9 mouse cellular contexts compared by ENCODE assay signal in genomic region chr10:80935241-80935640, GRCm38 (mm10). TPM values are rescaled to one million over a fixed set of nuclear protein-coding genes. Genes with fewer than 3 reads are reported as not detected.
DNase-seq lines count a peak whose midpoint lies in the region; ATAC-seq and TF ChIP-seq lines count a peak whose summit lies in the region.
"Had no signal": no experiment of that assay in that cellular context is flagged by ENCODE, and none has a peak within 500 bp of the region (broad histone marks: within the 10 kb centered on the region; RNA-seq: fewer than 3 reads in every experiment).

No protein-coding gene starts in this region.

- peaks cover 27% of the 10 kb centered on the region for H3K4me1 ChIP-seq in heart, adult 2 months (ENCODE audit: control insufficient read depth, insufficient read depth, low read length)
- H3K4me1 ChIP-seq in embryonic facial prominence, embryonic 13.5 days, result peaks cover 98% of the 10 kb centered on the region
- peaks cover 84% of the 10 kb centered on the region for H3K4me1 ChIP-seq in limb, embryonic 11.5 days (ENCODE audit: control insufficient read depth, insufficient read depth, low read length)

- H3K9ac ChIP-seq in heart, adult 2 months (ENCODE audit: low read depth, low read length), result no peak overlapping the region
- peak overlapping the region; percentile 68 for H3K9ac ChIP-seq in embryonic facial prominence, embryonic 13.5 days
- no peak overlapping the region for H3K9ac ChIP-seq in limb, embryonic 11.5 days (ENCODE audit: low read length)

- H3K27ac ChIP-seq in heart, adult 2 months, result no peak overlapping the region
- H3K27ac ChIP-seq in embryonic facial prominence, embryonic 13.5 days, result peak overlapping the region; percentile 91
- H3K27ac ChIP-seq in limb, embryonic 11.5 days (replicated peaks; ENCODE audit: low read depth, low read length), result no peak overlapping the region

- H3K27me3 ChIP-seq in heart, adult 2 months (ENCODE audit: control insufficient read depth, insufficient read depth, low read length), result no peaks in the 10 kb centered on the region; the same call in 1 of the 2 replicates
- H3K27me3 ChIP-seq in embryonic facial prominence, embryonic 13.5 days, result peaks cover 46% of the 10 kb centered on the region
- peaks cover 40% of the 10 kb centered on the region for H3K27me3 ChIP-seq in limb, embryonic 11.5 days (ENCODE audit: control insufficient read depth, insufficient read depth, low read length)

- TF ChIP-seq POLR2A in heart, adult 2 months (IDR thresholded peaks at IDR 0.05; ENCODE audit: insufficient read depth, low read depth, low read length), result no peak

- H3K4me3 ChIP-seq in heart, adult 2 months, result no peak overlapping the region
- no peak overlapping the region for H3K4me3 ChIP-seq in embryonic facial prominence, embryonic 13.5 days
- H3K4me3 ChIP-seq in limb, embryonic 11.5 days (ENCODE audit: low read depth, low read length), result 0 out of 2 replicates have a peak overlapping the region, but pooled peaks have one; percentile 0

- no peak for ATAC-seq in embryonic facial prominence, embryonic 13.5 days (ENCODE audit: insufficient number of reproducible peaks, insufficient read depth, low FRiP score, low TSS enrichment, low read depth)
- no peak for ATAC-seq in limb, embryonic 11.5 days (ENCODE audit: insufficient number of reproducible peaks, low FRiP score, low TSS enrichment, low read depth)

- H3K36me3 ChIP-seq in heart, adult 2 months (ENCODE audit: control insufficient read depth, insufficient read depth, low read length), result no peaks in the 10 kb centered on the region
- H3K36me3 ChIP-seq in embryonic facial prominence, embryonic 13.5 days, result no peaks in the 10 kb centered on the region
- no peaks in the 10 kb centered on the region for H3K36me3 ChIP-seq in limb, embryonic 11.5 days (ENCODE audit: control insufficient read depth, insufficient read depth, low read length)

- peak overlapping the region; percentile 66 for H3K4me2 ChIP-seq in embryonic facial prominence, embryonic 13.5 days
- no peak overlapping the region for H3K4me2 ChIP-seq in limb, embryonic 11.5 days (ENCODE audit: low read depth, severe bottlenecking)

- intact Hi-C loops in heart, adult 2 months (cut with DNase I), result no loop called here

- no peaks in the 10 kb centered on the region for H3K9me3 ChIP-seq in embryonic facial prominence, embryonic 13.5 days
- H3K9me3 ChIP-seq in limb, embryonic 11.5 days (ENCODE audit: control insufficient read depth, low read length), result no peaks in the 10 kb centered on the region

- TF ChIP-seq EP300 in heart, adult 2 months (IDR thresholded peaks at IDR 0.05; ENCODE audit: insufficient read depth, low read depth, low read length), result no peak

- WGBS in heart, adult 2 months, result 28% methylated on average over 3 of the region's 3 CpGs
- 13% methylated on average over 3 of the region's 3 CpGs for WGBS in embryonic facial prominence, embryonic 13.5 days
- 9% methylated on average over 3 of the region's 3 CpGs for WGBS in limb, embryonic 11.5 days

- TF ChIP-seq CTCF in heart, adult 2 months (IDR thresholded peaks at IDR 0.05), result peak; percentile 23

- no peaks in the 10 kb centered on the region for H3K79me2 ChIP-seq in heart, adult 2 months (replicated peaks; ENCODE audit: control insufficient read depth, insufficient read depth, low read length)

- DNase-seq in heart, adult 2 months, result peak in 1 of 2 experiments; percentile 42
- DNase-seq in heart, adult 8-10 months (ENCODE audit: low spot score), result no peak
- DNase-seq in 416B (ENCODE audit: low read depth), result peak; percentile 63
- no peak for DNase-seq in limb, embryonic 11.5 days (ENCODE audit: low spot score)
- no peak for DNase-seq in thymus, postnatal 14 days
- DNase-seq in urinary bladder, adult 2 months (ENCODE audit: low spot score), result no peak
- no peak for DNase-seq in cerebellum, postnatal 4 days (ENCODE audit: low spot score in 2 of 2)
- DNase-seq: cerebellum, adult 9-11 months had no signal

RNA-seq across cellular contexts. Expression of gene Gadd45b, which starts 5.4 kb away (rescaled TPM):
- total RNA-seq in heart, adult 2 months (2021), result 10 to 100 TPM; 10.9 to 13.9 TPM
- 10.0 and 10.1 TPM in 2 replicates for polyA plus RNA-seq in heart, adult 2 months (2012; rRNA removed)
- 10 to 100 TPM in 2 of 4 experiments, 1 to 10 TPM in 2; 5.0 to 18.1 (median 12.0) TPM for total RNA-seq in heart, adult 8-10 months (2022)
- polyA plus RNA-seq in embryonic facial prominence, embryonic 13.5 days (2015; fragmentation: Nextera tagmentation; extraction: Ambion mirVana), result 29.0 and 29.9 TPM in 2 replicates
- 10.9 and 12.3 TPM in 2 replicates for polyA plus RNA-seq in limb, embryonic 11.5 days (2014; fragmentation: Nextera tagmentation; extraction: Ambion mirVana)
- 17.9 and 29.9 TPM in 2 replicates for polyA plus RNA-seq in urinary bladder, adult 2 months (2012; rRNA removed)

RNA-seq across cellular contexts. Expression of gene Lmnb2, which starts 17.2 kb away (rescaled TPM):
- 1 to 10 TPM; 3.6 to 5.4 TPM for total RNA-seq in heart, adult 2 months (2021)
- 5.4 and 7.4 TPM in 2 replicates for polyA plus RNA-seq in heart, adult 2 months (2012; rRNA removed)
- total RNA-seq in heart, adult 8-10 months (2022), result 1 to 10 TPM; 3.5 to 6.3 (median 4.8) TPM
- 51.5 and 63.4 TPM in 2 replicates for polyA plus RNA-seq in embryonic facial prominence, embryonic 13.5 days (2015; fragmentation: Nextera tagmentation; extraction: Ambion mirVana)
- polyA plus RNA-seq in limb, embryonic 11.5 days (2014; fragmentation: Nextera tagmentation; extraction: Ambion mirVana), result 23.3 and 26.7 TPM in 2 replicates
- 10.5 and 14.1 TPM in 2 replicates for polyA plus RNA-seq in urinary bladder, adult 2 months (2012; rRNA removed)

RNA-seq across cellular contexts. Expression of gene Timm13, which starts 34.5 kb away (rescaled TPM):
- total RNA-seq in heart, adult 2 months (2021), result 100 to 1,000 TPM; 126 to 133 TPM
- polyA plus RNA-seq in heart, adult 2 months (2012; rRNA removed), result 151 and 188 TPM in 2 replicates
- 100 to 1,000 TPM; 117 to 135 (median 123) TPM for total RNA-seq in heart, adult 8-10 months (2022)
- polyA plus RNA-seq in embryonic facial prominence, embryonic 13.5 days (2015; fragmentation: Nextera tagmentation; extraction: Ambion mirVana), result 317 and 358 TPM in 2 replicates
- polyA plus RNA-seq in limb, embryonic 11.5 days (2014; fragmentation: Nextera tagmentation; extraction: Ambion mirVana), result 336 and 355 TPM in 2 replicates
- polyA plus RNA-seq in urinary bladder, adult 2 months (2012; rRNA removed), result 111 and 113 TPM in 2 replicates
